Mouse (Mus musculus) lung, postnatal 0 days (tissue): Measurements from ENCODE around the gene Gng2. TPM values are rescaled to one million over a fixed set of nuclear protein-coding genes. Genes with fewer than 3 reads are reported as not detected.

Experiments
- ATAC-seq: fragments of 200-750 bp; cut with Nextera tagmentation; 2 replicates; pipeline ENCODE4 v1.8.0; 2017; ENCODE audit warnings: moderate library complexity
- DNase-seq: peaks from one replicate; pipeline ENCODE4 v3.0.0-alpha.2; 2016; ENCODE audit warnings: low spot score
- H3K27ac ChIP-seq: fragments of 300-500 bp; sonication (generic); 2 replicates; pipeline ENCODE4 v1.5.1; 2014; ENCODE audit warnings: antibody characterized with exemption, mild to moderate bottlenecking, low read length, mixed read lengths
- H3K27me3 ChIP-seq: fragments of 300-500 bp; sonication (generic); replicated peaks from 2 replicates; pipeline ENCODE4 v1.6.1; 2014; ENCODE audit warnings: low read length, mixed read lengths; ENCODE audit not compliant: insufficient read depth
- H3K36me3 ChIP-seq: fragments of 300-500 bp; sonication (generic); 2 replicates; pipeline ENCODE4 v1.6.1; 2014; ENCODE audit warnings: low read length, mixed read lengths; ENCODE audit not compliant: insufficient read depth
- H3K4me1 ChIP-seq: fragments of 300-500 bp; sonication (generic); 2 replicates; pipeline ENCODE4 v1.6.1; 2014; ENCODE audit warnings: antibody characterized with exemption, low read depth, low read length, mixed read lengths; ENCODE audit not compliant: insufficient read depth
- H3K4me2 ChIP-seq: fragments of 300-500 bp; sonication (generic); replicated peaks from 2 replicates; pipeline ENCODE4 v1.6.1; 2014; ENCODE audit warnings: low read depth, mild to moderate bottlenecking, low read length, moderate library complexity, mixed read lengths
- H3K4me3 ChIP-seq: fragments of 300-500 bp; sonication (generic); 2 replicates; pipeline ENCODE4 v1.5.1; 2014; ENCODE audit warnings: low read depth, low read length
- H3K9ac ChIP-seq: fragments of 300-500 bp; sonication (generic); replicated peaks from 2 replicates; pipeline ENCODE4 v1.6.1; 2014; ENCODE audit warnings: low read depth, mild to moderate bottlenecking
- H3K9me3 ChIP-seq: fragments of 300-500 bp; sonication (generic); 2 replicates; pipeline ENCODE4 v1.6.1; 2016; ENCODE audit warnings: low read length, mixed read lengths
- CTCF ChIP-seq: IDR thresholded peaks from 2 replicates; pipeline ENCODE4 v1.5.1; 2016; ENCODE audit warnings: antibody characterized with exemption, mild to moderate bottlenecking
- EP300 ChIP-seq: IDR thresholded peaks from 2 replicates; pipeline ENCODE4 v1.6.1; 2016; ENCODE audit warnings: antibody characterized with exemption, mild to moderate bottlenecking, control low read depth
- WGBS: fragments of 180-500 bp; shearing (Covaris S2); extraction: QIAGEN DNeasy Blood & Tissue Kit; methylation state at CpG from one replicate; pipeline ENCODE4 v1.1.7; 2014; 5-methylcytosine and 5-hydroxymethylcytosine counted together
- polyA plus RNA-seq: library from polyadenylated mRNA; unstranded; fragments of >200 nt; fragmentation: Nextera tagmentation; extraction: Ambion mirVana; gene quantifications from 2 replicates; pipeline ENCODE4 v1.2.1, GENCODE M21; 2015

Gene Gng2
- polyA plus RNA-seq, 1 experiment from 2014 or later: 27.9 TPM

GRCm38 (mm10) chr14:20004777-20005289, 27.4 kb upstream of the Gng2 start:
- no peaks in the 10 kb centered on the region for H3K4me1 ChIP-seq
- no peaks in the 10 kb centered on the region for H3K9me3 ChIP-seq
- no peak overlapping the region for H3K9ac ChIP-seq
- DNase-seq: no peak
- peak; percentile 5; the same call in 1 of the 2 replicates for TF ChIP-seq CTCF
- TF ChIP-seq EP300: no peak
- no peak overlapping the region for H3K4me3 ChIP-seq
- H3K27me3 ChIP-seq: no peaks in the 10 kb centered on the region
- no peaks in the 10 kb centered on the region for H3K36me3 ChIP-seq
- H3K4me2 ChIP-seq: no peak overlapping the region
- H3K27ac ChIP-seq: no peak overlapping the region
- ATAC-seq: no peak

- DNase-seq (no peak), ATAC-seq (no peak)
- Histone ChIP-seq H3K9ac (no peak overlapping the region), H3K9me3 (no peaks in the 10 kb centered on the region), H3K27ac (no peak overlapping the region), H3K4me3 (no peak overlapping the region), H3K36me3 (no peaks in the 10 kb centered on the region), H3K4me1 (no peaks in the 10 kb centered on the region), H3K4me2 (no peak overlapping the region), H3K27me3 (no peaks in the 10 kb centered on the region)
- 89% methylated on average over 5 of the region's 5 CpGs for WGBS
- TF ChIP-seq CTCF: no peak
- no peak for TF ChIP-seq EP300
These were observed 19.4 kb upstream of the Gng2 start for GRCm38 (mm10) chr14:19996853-19997252.

GRCm38 (mm10) chr14:19995943-19996342, 18.5 kb upstream of the Gng2 start:
- H3K9ac ChIP-seq: no peak overlapping the region
- no peak for ATAC-seq
- TF ChIP-seq CTCF (no peak), EP300 (no peak)
- H3K27ac ChIP-seq: no peak overlapping the region
- no peak overlapping the region for H3K4me2 ChIP-seq
- no peak overlapping the region for H3K4me3 ChIP-seq
- no peaks in the 10 kb centered on the region for H3K36me3 ChIP-seq
- H3K9me3 ChIP-seq: no peaks in the 10 kb centered on the region
- H3K4me1 ChIP-seq: no peaks in the 10 kb centered on the region
- WGBS: 68% methylated on average over 4 of the region's 4 CpGs
- no peaks in the 10 kb centered on the region for H3K27me3 ChIP-seq
- DNase-seq: no peak

- no peak overlapping the region for H3K9ac ChIP-seq
- TF ChIP-seq EP300 (no peak), CTCF (no peak)
- H3K9me3 ChIP-seq: no peaks in the 10 kb centered on the region
- DNase-seq (no peak), ATAC-seq (no peak)
- H3K4me2 ChIP-seq: no peak overlapping the region
- H3K27ac ChIP-seq: no peak overlapping the region
- no peak overlapping the region for H3K4me3 ChIP-seq
- no peaks in the 10 kb centered on the region for H3K27me3 ChIP-seq
- WGBS: 66% methylated on average over 5 of the region's 5 CpGs
- H3K36me3 ChIP-seq: no peaks in the 10 kb centered on the region
- no peaks in the 10 kb centered on the region for H3K4me1 ChIP-seq
These were observed 16.6 kb upstream of the Gng2 start for GRCm38 (mm10) chr14:19994068-19994467.

GRCm38 (mm10) chr14:19993570-19993883, 16.1 kb upstream of the Gng2 start:
- Histone ChIP-seq H3K4me2 (no peak overlapping the region), H3K4me1 (no peaks in the 10 kb centered on the region), H3K36me3 (no peaks in the 10 kb centered on the region), H3K27me3 (no peaks in the 10 kb centered on the region), H3K9me3 (no peaks in the 10 kb centered on the region), H3K27ac (no peak overlapping the region), H3K4me3 (no peak overlapping the region), H3K9ac (no peak overlapping the region)
- WGBS: 75% methylated on average over 3 of the region's 3 CpGs
- ATAC-seq: no peak
- no peak for TF ChIP-seq CTCF
- TF ChIP-seq EP300: no peak
- no peak for DNase-seq

GRCm38 (mm10) chr14:19992873-19993569, 15.6 kb upstream of the Gng2 start:
- WGBS: 80% methylated on average over 8 of the region's 8 CpGs
- H3K4me1 ChIP-seq: no peaks in the 10 kb centered on the region
- H3K9ac ChIP-seq: no peak overlapping the region
- no peak overlapping the region for H3K4me3 ChIP-seq
- no peak for TF ChIP-seq EP300
- TF ChIP-seq CTCF: no peak
- ATAC-seq (no peak), DNase-seq (no peak)
- no peaks in the 10 kb centered on the region for H3K36me3 ChIP-seq
- no peak overlapping the region for H3K4me2 ChIP-seq
- no peaks in the 10 kb centered on the region for H3K9me3 ChIP-seq
- no peak overlapping the region for H3K27ac ChIP-seq
- H3K27me3 ChIP-seq: no peaks in the 10 kb centered on the region
